Mouse (Mus musculus) small intestine, adult 10 weeks (tissue): ENCODE measurements around the gene Tom1l2. TPM values are rescaled to one million over a fixed set of nuclear protein-coding genes. Genes with fewer than 3 reads are reported as not detected.

Source experiments
- polyA plus RNA-seq: library from polyadenylated mRNA; stranded (reverse); fragments of 350-450 nt; fragmentation: Illumina TruSeq; extraction: RNeasy Lipid Tissue Mini Kit (QIAGEN cat#74804); gene quantifications from one replicate; pipeline ENCODE4 v1.2.3, GENCODE M21; 2014; ENCODE audit warnings: low replicate concordance

Gene Tom1l2
- 14.9 TPM for polyA plus RNA-seq

GRCm38 (mm10) chr11:60352559-60353411 is at the start of gene Tom1l2, which contains the start of gene Drc3:
Tom1l2 (minus strand) TSS chr11:60352905.
Drc3 (plus strand) TSS chr11:60353329.

GRCm38 (mm10) chr11:60222469-60223236 is 130.1 kb downstream of the Tom1l2 start, which contains the start of gene Srebf1:
Srebf1 (minus strand) TSS chr11:60222581.

Other genes with a start within 250 kb of the Tom1l2 start
- gene Rai1, start 247.9 kb downstream of the Tom1l2 start, polyA plus RNA-seq, result 1.2 TPM
- 0.26 TPM for gene Srebf1, start 130.3 kb downstream of the Tom1l2 start, polyA plus RNA-seq
- gene Drc3, start 424 bp upstream of the Tom1l2 start, polyA plus RNA-seq, result 1.5 TPM
- gene Gid4, start 64.2 kb upstream of the Tom1l2 start, polyA plus RNA-seq, result 25.2 TPM
- 7.0 TPM for gene Atpaf2, start 65.6 kb upstream of the Tom1l2 start, polyA plus RNA-seq
- gene Drg2, start 101.7 kb upstream of the Tom1l2 start, polyA plus RNA-seq, result 8.3 TPM
- gene Myo15, start 116.4 kb upstream of the Tom1l2 start, polyA plus RNA-seq, result not detected
- gene Alkbh5, start 183.5 kb upstream of the Tom1l2 start, polyA plus RNA-seq, result 37.4 TPM